Mouse (Mus musculus) forebrain, embryonic 10.5 days (tissue): ENCODE results near the gene Fah. TPM values are rescaled to one million over a fixed set of nuclear protein-coding genes. Genes with fewer than 3 reads are reported as not detected.

Experiments used
- DNase-seq: peaks from one replicate; pipeline ENCODE4 v3.0.0-alpha.2; 2017; ENCODE audit warnings: low spot score; ENCODE audit errors: extremely low spot score
- H3K27ac ChIP-seq: fragments of 300-500 bp; sonication (generic); 2 replicates; pipeline ENCODE4 v1.5.1; 2016; ENCODE audit warnings: mild to moderate bottlenecking
- H3K27me3 ChIP-seq: fragments of 300-500 bp; sonication (generic); 2 replicates; pipeline ENCODE4 v1.6.1; 2016; ENCODE audit warnings: mild to moderate bottlenecking; ENCODE audit not compliant: poor library complexity, severe bottlenecking
- H3K36me3 ChIP-seq: fragments of 300-500 bp; sonication (generic); replicated peaks from 2 replicates; pipeline ENCODE4 v1.6.1; 2016; ENCODE audit warnings: mild to moderate bottlenecking, moderate library complexity
- H3K4me1 ChIP-seq: fragments of 300-500 bp; sonication (generic); 2 replicates; pipeline ENCODE4 v1.6.1; 2016
- H3K4me3 ChIP-seq: fragments of 300-500 bp; sonication (generic); 2 replicates; pipeline ENCODE4 v1.5.1; 2016; ENCODE audit warnings: mild to moderate bottlenecking, moderate library complexity
- H3K9me3 ChIP-seq: fragments of 300-500 bp; sonication (generic); 2 replicates; pipeline ENCODE4 v1.6.1; 2016; ENCODE audit warnings: mild to moderate bottlenecking, moderate library complexity
- WGBS: fragments of 180-500 bp; shearing (Covaris S2); methylation state at CpG from one replicate; pipeline ENCODE4 v1.1.7; 2016; 5-methylcytosine and 5-hydroxymethylcytosine counted together
- polyA plus RNA-seq: library from polyadenylated mRNA; unstranded; fragments of >200 nt; fragmentation: Nextera tagmentation; extraction: Ambion mirVana; gene quantifications from 2 replicates; pipeline ENCODE4 v1.2.1, GENCODE M21; 2016

Gene Fah
- polyA plus RNA-seq, 1 experiment from 2014 or later, result 2.2 TPM

DNA sequence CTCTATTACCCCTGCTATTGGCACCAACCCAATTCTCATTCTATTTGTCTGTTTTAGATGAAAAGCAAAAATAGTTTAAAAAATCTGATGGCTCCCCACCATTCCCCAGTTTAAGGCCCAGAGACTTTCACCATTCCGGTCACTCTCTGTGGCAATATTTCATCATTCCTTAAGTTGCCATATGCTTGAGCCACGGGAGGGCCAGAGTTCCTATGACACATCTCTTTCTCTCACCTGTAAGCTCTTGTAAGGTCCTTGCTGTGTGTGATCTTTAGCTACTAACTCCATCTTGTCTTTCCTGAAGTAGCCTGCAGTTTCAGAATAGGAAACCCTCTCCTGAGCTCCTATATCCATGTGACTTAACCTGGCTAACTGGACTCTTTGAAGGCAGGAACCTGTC is 12.4 kb upstream of the Fah start:
- Histone ChIP-seq H3K4me1 (no peaks in the 10 kb centered on the region), H3K9me3 (no peaks in the 10 kb centered on the region), H3K36me3 (peaks cover 53% of the 10 kb centered on the region), H3K27ac (no peak overlapping the region), H3K4me3 (no peak overlapping the region), H3K27me3 (no peaks in the 10 kb centered on the region)
- no peak for DNase-seq
- WGBS, result 91% methylated on average over 2 of the region's 2 CpGs

DNA sequence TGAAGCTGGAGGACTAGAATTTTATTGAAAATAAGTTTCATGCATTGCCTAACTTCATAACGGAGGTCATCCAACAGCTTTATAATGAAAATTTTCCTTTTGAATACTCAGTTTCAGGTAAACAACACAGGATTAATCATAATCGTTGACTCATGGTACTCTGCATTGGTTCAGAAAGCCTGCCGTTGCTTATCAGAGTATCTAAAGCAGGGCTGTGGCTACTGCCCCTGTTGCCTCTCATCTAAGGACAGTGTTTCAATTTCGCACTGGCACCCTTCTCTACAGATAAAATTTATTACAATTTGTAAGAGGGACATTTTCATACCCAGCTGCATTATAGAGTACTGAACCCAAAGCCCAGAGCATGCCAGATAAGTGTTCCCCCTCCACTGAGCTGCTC is 5.9 kb upstream of the Fah start:
- WGBS, result 91% methylated on average over 4 of the region's 4 CpGs
- no peaks in the 10 kb centered on the region for H3K27me3 ChIP-seq
- H3K36me3 ChIP-seq, result peaks cover 18% of the 10 kb centered on the region
- H3K27ac ChIP-seq, result no peak overlapping the region
- no peak for DNase-seq
- H3K9me3 ChIP-seq, result no peaks in the 10 kb centered on the region
- no peaks in the 10 kb centered on the region for H3K4me1 ChIP-seq
- no peak overlapping the region for H3K4me3 ChIP-seq

DNA sequence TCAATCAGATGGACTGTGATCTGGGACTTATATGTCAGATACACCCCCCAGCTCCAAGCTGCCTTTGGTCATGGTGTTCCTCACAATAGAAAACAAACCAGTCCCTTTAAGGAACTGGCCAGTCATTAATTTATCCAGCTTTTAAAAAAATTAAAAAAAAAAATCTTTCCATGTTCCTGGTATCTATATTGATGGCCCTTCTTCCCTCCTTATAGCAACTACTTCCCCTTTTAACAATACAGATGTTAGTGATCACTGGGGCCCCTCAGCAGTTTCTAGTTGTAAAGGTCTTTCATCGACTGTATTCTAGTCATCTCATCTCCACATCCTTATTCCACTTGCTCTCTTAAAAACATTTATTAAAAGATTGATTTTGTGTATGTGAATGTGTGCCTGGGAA is 5.1 kb upstream of the Fah start:
- H3K9me3 ChIP-seq, result no peaks in the 10 kb centered on the region
- DNase-seq, result no peak
- H3K27ac ChIP-seq, result no peak overlapping the region
- H3K4me1 ChIP-seq, result peaks cover under 1% of the 10 kb centered on the region; the same call in 1 of the 2 replicates
- peaks cover 10% of the 10 kb centered on the region for H3K36me3 ChIP-seq
- 92% methylated on average over 1 of the region's 1 CpGs for WGBS
- H3K27me3 ChIP-seq, result no peaks in the 10 kb centered on the region
- no peak overlapping the region for H3K4me3 ChIP-seq

DNA sequence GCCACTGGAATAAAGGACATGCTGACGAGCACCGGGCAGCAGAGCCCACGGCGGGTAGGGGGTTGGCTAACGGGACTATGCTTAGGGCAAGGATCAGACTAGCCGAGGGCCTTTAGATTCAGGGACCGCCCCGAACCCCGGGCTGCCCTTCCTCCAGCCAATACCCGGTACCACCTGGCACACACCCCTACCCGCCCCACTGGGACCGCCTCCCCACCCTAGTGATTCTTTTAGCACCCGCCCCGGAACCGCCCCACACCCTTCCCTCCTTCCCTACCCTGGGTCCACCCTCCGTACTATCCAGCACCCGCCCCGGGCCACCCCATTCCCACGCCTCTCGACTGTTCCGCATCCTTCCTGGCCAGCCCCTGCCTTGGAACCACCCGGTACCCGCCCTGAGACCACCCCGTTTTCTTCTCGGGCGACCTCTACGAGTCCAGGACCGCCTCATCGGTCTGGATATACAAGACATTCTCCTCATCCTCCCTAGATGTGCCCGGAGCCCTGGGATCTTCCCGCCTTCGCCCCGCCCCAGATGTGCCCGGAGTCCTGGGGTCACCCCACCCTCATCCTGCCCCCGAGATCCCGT is 724 bp downstream of the Fah start:
- peaks cover 16% of the 10 kb centered on the region for H3K27me3 ChIP-seq
- peak; percentile 47 for DNase-seq
- H3K9me3 ChIP-seq, result no peaks in the 10 kb centered on the region
- peaks cover 16% of the 10 kb centered on the region for H3K4me1 ChIP-seq
- H3K36me3 ChIP-seq, result no peaks in the 10 kb centered on the region
- peak overlapping the region; percentile 70 for H3K4me3 ChIP-seq
- WGBS, result under 1% methylated on average over 35 of the region's 36 CpGs
- H3K27ac ChIP-seq, result peak overlapping the region; percentile 79

DNA sequence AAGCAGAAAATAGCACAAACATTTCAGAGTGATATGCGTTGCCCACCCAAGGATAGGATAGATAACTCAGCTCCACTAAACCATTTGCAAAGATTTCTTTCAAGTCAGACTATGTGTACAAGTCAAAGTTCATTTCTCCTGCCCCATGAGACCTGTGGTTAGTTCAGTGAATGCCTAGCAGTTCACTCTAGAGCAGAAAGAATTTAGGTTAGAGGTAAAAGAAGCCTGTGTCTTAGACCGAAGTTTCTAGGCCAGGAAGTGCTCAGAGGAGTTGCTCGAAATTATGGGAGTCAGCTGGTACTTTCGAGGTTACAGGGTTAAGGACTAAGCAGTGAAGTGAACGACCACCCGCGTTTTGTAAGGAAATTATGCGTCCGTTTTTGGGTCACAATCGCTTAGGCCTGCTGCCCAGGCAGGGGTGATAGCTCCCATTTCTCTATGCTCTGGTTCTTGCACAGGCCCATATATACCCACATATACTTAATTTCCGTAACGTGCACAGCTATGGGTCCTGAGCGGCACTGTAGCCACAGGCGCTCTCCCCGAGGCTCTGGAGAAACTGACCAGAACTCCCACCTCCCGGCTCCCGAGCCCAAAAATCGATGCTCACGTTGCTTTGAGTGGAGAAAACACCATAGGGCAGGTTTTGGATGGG is 1.4 kb downstream of the Fah start:
- 9% methylated on average over 19 of the region's 19 CpGs for WGBS
- Histone ChIP-seq H3K4me1 (peaks cover 16% of the 10 kb centered on the region), H3K27me3 (peaks cover 16% of the 10 kb centered on the region), H3K4me3 (peak overlapping the region; percentile 70), H3K27ac (0 out of 2 replicates have a peak overlapping the region, but pooled peaks have one; percentile 79), H3K9me3 (no peaks in the 10 kb centered on the region), H3K36me3 (no peaks in the 10 kb centered on the region)
- DNase-seq, result no peak

DNA sequence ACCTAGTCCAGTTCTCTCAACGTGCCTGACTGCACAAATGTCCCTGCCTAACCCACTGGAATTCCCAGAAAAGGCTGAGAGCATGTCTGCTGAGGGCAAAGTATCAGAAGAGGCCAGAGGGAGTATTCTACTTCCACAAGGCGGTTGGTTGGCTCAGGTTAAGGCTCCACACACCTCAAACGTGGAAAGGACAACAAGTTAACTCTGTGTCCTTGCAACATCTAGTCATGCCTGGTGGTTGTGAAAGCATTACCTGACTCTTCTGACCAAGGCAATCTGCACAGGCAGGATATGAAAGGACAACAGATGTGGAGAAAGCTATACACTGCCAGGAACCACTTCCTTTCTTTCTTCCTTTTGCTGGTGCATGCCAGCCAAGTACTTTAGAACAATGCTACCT is 2.0 kb downstream of the Fah start:
- peaks cover 16% of the 10 kb centered on the region for H3K27me3 ChIP-seq
- no peak overlapping the region for H3K27ac ChIP-seq
- no peaks in the 10 kb centered on the region for H3K36me3 ChIP-seq
- DNase-seq, result peak; percentile 12
- no peak overlapping the region for H3K4me3 ChIP-seq
- H3K9me3 ChIP-seq, result no peaks in the 10 kb centered on the region
- peaks cover 16% of the 10 kb centered on the region for H3K4me1 ChIP-seq
- 64% methylated on average over 3 of the region's 3 CpGs for WGBS

DNA sequence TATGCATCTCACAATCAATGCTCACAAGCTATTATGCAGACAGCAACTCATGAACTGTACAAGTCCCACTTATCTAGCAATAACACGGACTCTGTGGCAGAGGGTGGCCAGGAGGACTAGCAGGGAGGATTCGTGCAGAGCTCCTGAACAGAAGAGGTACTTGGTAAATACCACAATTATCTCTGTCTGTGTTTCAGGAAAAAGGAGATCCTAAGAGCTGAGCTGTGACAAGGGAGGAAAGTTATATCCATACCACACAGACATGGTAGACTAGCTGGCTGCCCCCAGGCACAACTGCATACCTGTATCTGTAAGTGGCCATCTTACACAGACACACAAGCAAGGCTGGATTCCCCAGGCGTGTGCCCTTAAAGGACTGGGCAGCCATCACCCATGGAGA is 5.2 kb downstream of the Fah start:
- WGBS, result 86% methylated on average over 3 of the region's 3 CpGs
- Histone ChIP-seq H3K36me3 (no peaks in the 10 kb centered on the region), H3K4me3 (no peak overlapping the region), H3K27ac (no peak overlapping the region), H3K9me3 (no peaks in the 10 kb centered on the region), H3K4me1 (peaks cover 13% of the 10 kb centered on the region), H3K27me3 (peaks cover 16% of the 10 kb centered on the region)
- peak; percentile 3 for DNase-seq

DNA sequence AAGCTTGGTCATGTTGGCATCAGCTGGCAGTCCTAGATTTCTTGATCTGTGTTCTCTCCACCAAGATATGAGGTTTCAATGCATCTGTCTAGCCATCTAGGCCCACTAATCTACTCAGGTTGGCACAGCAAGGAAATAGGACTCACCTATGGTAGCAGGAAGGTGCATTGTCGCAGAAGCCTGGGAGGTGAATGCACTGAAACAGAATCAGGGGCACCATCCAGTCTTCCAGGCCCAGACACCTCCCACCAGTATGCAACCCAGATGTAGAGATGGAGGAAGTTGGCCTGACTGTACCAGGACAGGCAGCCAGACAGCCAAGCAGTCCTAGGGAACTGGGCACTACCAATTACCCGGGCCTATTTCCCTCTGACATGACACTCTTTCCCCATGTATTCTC is 5.9 kb downstream of the Fah start:
- Histone ChIP-seq H3K27ac (no peak overlapping the region), H3K4me1 (peaks cover 6% of the 10 kb centered on the region), H3K9me3 (no peaks in the 10 kb centered on the region), H3K4me3 (no peak overlapping the region), H3K36me3 (no peaks in the 10 kb centered on the region), H3K27me3 (peaks cover 16% of the 10 kb centered on the region)
- DNase-seq, result peak; percentile 8
- 90% methylated on average over 2 of the region's 2 CpGs for WGBS

DNA sequence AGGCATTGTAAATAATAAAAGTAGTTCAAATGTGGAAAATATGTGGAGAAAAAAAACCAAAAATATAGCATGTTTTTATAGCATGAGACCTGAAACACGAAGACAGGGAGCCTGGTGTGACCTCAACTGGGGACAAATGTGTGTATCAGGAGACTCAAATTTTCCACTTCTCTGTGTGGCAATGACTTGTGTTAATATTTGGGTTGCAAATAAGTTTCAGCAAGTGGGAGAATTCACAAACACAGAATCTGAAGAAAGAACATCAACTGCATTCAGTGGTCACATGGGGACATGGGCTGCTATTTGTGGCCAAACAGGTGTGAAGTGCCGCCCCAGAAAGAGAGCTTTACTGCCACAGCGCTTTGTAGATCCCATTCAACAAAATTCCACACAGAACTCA is 9.9 kb downstream of the Fah start:
- H3K36me3 ChIP-seq, result no peaks in the 10 kb centered on the region
- no peaks in the 10 kb centered on the region for H3K4me1 ChIP-seq
- H3K27me3 ChIP-seq, result no peaks in the 10 kb centered on the region
- no peak for DNase-seq
- 86% methylated on average over 3 of the region's 3 CpGs for WGBS
- H3K4me3 ChIP-seq, result no peak overlapping the region
- H3K9me3 ChIP-seq, result no peaks in the 10 kb centered on the region
- no peak overlapping the region for H3K27ac ChIP-seq

DNA sequence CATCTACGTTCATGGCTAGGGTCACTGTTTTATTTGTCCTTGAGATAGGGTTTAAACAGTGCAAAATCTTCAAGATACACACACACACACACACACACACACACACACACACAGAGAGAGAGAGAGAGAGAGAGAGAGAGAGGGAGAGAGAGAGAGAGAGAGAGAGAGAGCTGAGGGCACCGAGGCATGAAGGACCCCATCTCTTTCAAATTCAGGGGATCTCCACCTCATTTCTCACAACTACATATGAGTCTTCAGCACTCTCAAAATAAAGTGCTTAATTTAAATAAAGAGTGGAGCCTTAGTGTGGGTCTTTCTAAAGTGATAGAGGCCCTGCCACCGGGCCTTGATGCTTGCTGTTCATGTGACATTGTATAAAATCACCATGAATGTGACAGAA is 10.5 kb downstream of the Fah start:
- no peaks in the 10 kb centered on the region for H3K9me3 ChIP-seq
- no peak for DNase-seq
- no peaks in the 10 kb centered on the region for H3K4me1 ChIP-seq
- no peak overlapping the region for H3K27ac ChIP-seq
- WGBS, result 91% methylated on average over 3 of the region's 3 CpGs
- H3K36me3 ChIP-seq, result no peaks in the 10 kb centered on the region
- no peaks in the 10 kb centered on the region for H3K27me3 ChIP-seq
- no peak overlapping the region for H3K4me3 ChIP-seq

DNA sequence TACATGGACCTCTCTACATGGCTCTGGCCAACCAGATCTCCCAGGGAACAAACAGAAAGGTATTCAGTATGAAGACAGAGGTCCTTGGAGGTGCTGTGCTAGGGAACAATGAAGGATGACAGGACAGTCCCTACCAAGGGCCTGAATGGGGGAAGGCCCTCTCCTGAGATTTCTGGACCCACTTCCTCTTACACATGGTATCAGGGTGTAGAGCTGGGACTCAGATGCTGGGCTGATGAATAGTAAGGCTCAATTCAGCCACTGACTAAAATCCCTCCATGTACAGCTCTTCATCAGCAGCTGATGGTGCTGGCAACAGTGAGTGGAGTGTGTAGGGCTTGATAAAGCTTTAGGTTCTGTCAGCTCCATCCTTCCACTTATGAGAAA is 11.6 kb downstream of the Fah start:
- Histone ChIP-seq H3K36me3 (no peaks in the 10 kb centered on the region), H3K4me3 (no peak overlapping the region)
- DNase-seq, result no peak

DNA sequence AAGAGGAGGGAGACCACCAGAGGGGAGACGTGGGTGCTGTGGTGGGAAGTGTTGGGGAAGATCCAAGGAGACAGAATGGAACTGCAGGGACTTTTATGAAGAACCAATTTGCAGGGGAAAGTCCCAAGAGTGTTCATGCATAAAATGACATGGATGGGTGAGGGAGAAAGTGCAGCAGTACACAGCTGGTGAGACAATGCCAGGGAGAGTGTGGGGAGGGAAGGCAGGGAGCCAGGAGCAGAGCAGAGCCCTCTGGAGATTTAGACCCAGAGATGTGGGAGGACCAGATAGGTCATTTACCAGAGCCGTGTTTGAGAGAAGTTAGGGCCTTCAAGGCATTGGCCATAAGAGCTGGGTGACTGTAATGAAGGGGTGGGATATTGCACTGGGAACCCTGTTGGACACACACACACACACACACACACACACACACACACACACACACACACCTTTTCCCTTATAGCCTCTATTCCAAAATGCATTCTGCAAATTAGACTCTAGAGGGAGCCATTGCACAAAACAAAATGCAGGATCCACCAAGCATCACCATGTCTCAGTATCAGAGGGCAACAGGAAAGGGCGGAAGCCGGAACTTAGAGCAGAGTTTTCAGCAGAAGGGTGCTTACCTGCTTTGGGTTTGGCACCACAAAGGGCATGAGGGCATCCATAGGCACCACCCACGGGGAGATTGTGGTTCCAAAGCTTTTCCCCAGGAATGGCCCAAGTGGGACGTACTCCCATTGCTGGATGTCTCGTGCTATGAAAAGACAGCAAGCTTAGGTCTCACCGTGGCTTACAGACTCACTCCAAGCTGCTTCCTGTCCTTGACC is 12.2 kb downstream of the Fah start:
- Histone ChIP-seq H3K27me3 (no peaks in the 10 kb centered on the region), H3K9me3 (no peaks in the 10 kb centered on the region), H3K4me1 (no peaks in the 10 kb centered on the region), H3K36me3 (no peaks in the 10 kb centered on the region), H3K27ac (peak overlapping the region; percentile 44), H3K4me3 (no peak overlapping the region)
- DNase-seq, result peak; percentile 38
- 55% methylated on average over 8 of the region's 8 CpGs for WGBS

More for the DNA sequence above, 11.6 kb downstream of the Fah start:
- Histone ChIP-seq H3K27me3 (no peaks in the 10 kb centered on the region), H3K9me3 (no peaks in the 10 kb centered on the region), H3K27ac (peak overlapping the region; percentile 44), H3K4me1 (no peaks in the 10 kb centered on the region)

DNA sequence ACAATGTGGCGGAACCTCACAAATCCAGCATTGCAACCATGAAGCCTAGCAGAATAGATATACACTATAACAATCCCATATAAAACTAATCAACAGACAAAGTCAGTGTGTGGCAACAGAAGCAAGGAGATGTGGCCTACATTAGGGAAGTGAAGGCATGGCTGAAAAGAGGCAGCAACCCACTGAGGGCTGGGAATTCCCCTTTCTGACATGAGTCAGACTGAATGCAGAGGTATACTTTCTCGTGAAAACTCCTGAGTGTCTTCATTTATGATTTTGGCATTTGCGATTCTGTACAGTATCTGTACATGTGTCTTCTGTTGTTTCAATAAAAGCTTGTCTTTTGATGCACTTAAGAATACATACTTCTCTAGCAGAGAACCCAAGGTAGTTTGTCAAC is 15.2 kb downstream of the Fah start:
- Histone ChIP-seq H3K36me3 (no peaks in the 10 kb centered on the region), H3K27ac (no peak overlapping the region), H3K27me3 (no peaks in the 10 kb centered on the region), H3K4me1 (no peaks in the 10 kb centered on the region), H3K9me3 (no peaks in the 10 kb centered on the region), H3K4me3 (no peak overlapping the region)
- DNase-seq, result no peak
- WGBS, result 93% methylated on average over 3 of the region's 3 CpGs
